Mouse (Mus musculus) ES-E14 (cell line): Measurements from ENCODE around the gene Vsir. TPM values are rescaled to one million over a fixed set of nuclear protein-coding genes. Genes with fewer than 3 reads are reported as not detected.

Source experiments
- DNase-seq: peaks from one replicate; pipeline ENCODE4 v3.0.0-alpha.2; 2013; ENCODE audit warnings: low read depth, low spot score
- H3K27ac ChIP-seq: 2 replicates; pipeline ENCODE4 v1.5.1; 2012; ENCODE audit warnings: low read depth, mild to moderate bottlenecking, low read length, moderate library complexity, mixed read lengths; ENCODE audit not compliant: poor library complexity, insufficient read depth, severe bottlenecking
- H3K36me3 ChIP-seq: 2 replicates; pipeline ENCODE4 v1.6.1; 2012; ENCODE audit warnings: mild to moderate bottlenecking, low read length, moderate library complexity, mixed read lengths; ENCODE audit not compliant: control insufficient read depth, poor library complexity, insufficient read depth, severe bottlenecking
- H3K4me1 ChIP-seq, 2 experiments: fragments of 150-350 bp in 1 of 2; sonication (generic) in 1 of 2; 2 replicates each; pipeline ENCODE4 v1.6.1; 2012; ENCODE audit warnings: low read length in 2 of 2, mild to moderate bottlenecking in 1 of 2, mixed read lengths in 1 of 2; ENCODE audit not compliant: control insufficient read depth in 2 of 2, insufficient read depth in 2 of 2, poor library complexity in 1 of 2
- H3K4me3 ChIP-seq, 2 experiments: fragments of 150-350 bp in 1 of 2; sonication (generic) in 1 of 2; 2 replicates each; pipeline ENCODE4 v1.5.1; 2012; ENCODE audit warnings: low read length in 2 of 2, low read depth in 1 of 2, mild to moderate bottlenecking in 1 of 2, mixed read lengths in 1 of 2; ENCODE audit not compliant: insufficient read depth in 1 of 2, poor library complexity in 1 of 2, severe bottlenecking in 1 of 2
- H3K9ac ChIP-seq: 2 replicates; pipeline ENCODE4 v1.6.1; 2012; ENCODE audit warnings: low read depth, mild to moderate bottlenecking, low read length, mixed read lengths; ENCODE audit not compliant: poor library complexity, insufficient read depth, severe bottlenecking
- H3K9me3 ChIP-seq: fragments of 150-350 bp; sonication (generic); 2 replicates; pipeline ENCODE4 v1.6.1; 2012; ENCODE audit warnings: low read depth, mild to moderate bottlenecking, low read length; ENCODE audit not compliant: control insufficient read depth, insufficient read depth
- CHD2 ChIP-seq: IDR thresholded peaks from 2 replicates; pipeline ENCODE4 v1.6.1; 2014; ENCODE audit warnings: mild to moderate bottlenecking, low read depth, low read length, inconsistent platforms
- HCFC1 ChIP-seq: IDR thresholded peaks from 2 replicates; pipeline ENCODE4 v1.6.1; 2012; ENCODE audit warnings: low read length, inconsistent platforms, borderline replicate concordance; ENCODE audit not compliant: insufficient read depth
- MAFK ChIP-seq: IDR thresholded peaks from 2 replicates; pipeline ENCODE4 v1.6.1; 2014; ENCODE audit warnings: mild to moderate bottlenecking, low read depth, low read length, inconsistent platforms; ENCODE audit not compliant: insufficient read depth
- ZC3H11A ChIP-seq: IDR thresholded peaks from 2 replicates; pipeline ENCODE4 v1.6.1; 2012; ENCODE audit warnings: low read depth, mild to moderate bottlenecking, inconsistent platforms, low read length, borderline replicate concordance
- ZNF384 ChIP-seq: IDR thresholded peaks from 2 replicates; pipeline ENCODE4 v1.6.1; 2012; ENCODE audit warnings: low read depth, low read length, inconsistent platforms
- in situ Hi-C, 2 experiments: fragments of 600-800 bp; cut with MboI; formaldehyde crosslinking; loops; one replicate each; pipeline ENCODE4 v1.15.1; 2025; ENCODE audit warnings: low sequenced_read_pairs in 2 of 2, inconsistent platforms in 1 of 2; ENCODE audit not compliant: unreplicated experiment in 2 of 2
- total RNA-seq: library from RNA; depleted of rRNA; stranded (reverse); fragments of 300-350 nt; gene quantifications from 2 replicates; pipeline ENCODE4 v1.2.3, GENCODE M21; 2012

Gene Vsir
- total RNA-seq, 1 experiment: 5.5 TPM

- Histone ChIP-seq H3K27ac (no peak overlapping the region), H3K9ac (no peak overlapping the region), H3K9me3 (no peaks in the 10 kb centered on the region), H3K4me3 (no peak overlapping the region), H3K4me1 (peaks cover 1 to 11% of the 10 kb centered on the region in 2 experiments; a peak in 2 of 4 replicates), H3K36me3 (no peaks in the 10 kb centered on the region)
- no peak for TF ChIP-seq HCFC1
- no peak for TF ChIP-seq ZC3H11A
- no peak for TF ChIP-seq ZNF384
- TF ChIP-seq CHD2: no peak
- in situ Hi-C loops: no loop called here
- no peak for DNase-seq
These were observed 6.8 kb downstream of the Vsir start for GRCm38 (mm10) chr10:60353241-60354002.

GRCm38 (mm10) chr10:60354003-60354325 lies 7.3 kb downstream of the Vsir start:
- TF ChIP-seq MAFK: no peak
- no peak for TF ChIP-seq HCFC1
- no peak for TF ChIP-seq ZC3H11A
- Histone ChIP-seq H3K36me3 (no peaks in the 10 kb centered on the region), H3K4me3 (no peak overlapping the region), H3K27ac (no peak overlapping the region), H3K9me3 (no peaks in the 10 kb centered on the region), H3K4me1 (peaks cover 1 to 11% of the 10 kb centered on the region in 2 experiments; a peak in 2 of 4 replicates), H3K9ac (no peak overlapping the region)
- in situ Hi-C loops: no loop called here
- DNase-seq: no peak

- H3K4me1 ChIP-seq: peaks cover 1 to 11% of the 10 kb centered on the region in 2 experiments; a peak in 2 of 4 replicates
- H3K9me3 ChIP-seq: no peaks in the 10 kb centered on the region
- no peak for TF ChIP-seq MAFK
- TF ChIP-seq ZNF384: no peak
- TF ChIP-seq HCFC1: no peak
- TF ChIP-seq ZC3H11A: no peak
- no peak for TF ChIP-seq CHD2
- DNase-seq: no peak
- no peaks in the 10 kb centered on the region for H3K36me3 ChIP-seq
- H3K27ac ChIP-seq: no peak overlapping the region
- no peak overlapping the region for H3K9ac ChIP-seq
- no peak overlapping the region for H3K4me3 ChIP-seq
- in situ Hi-C loops: no loop called here
These were observed 8.4 kb downstream of the Vsir start for GRCm38 (mm10) chr10:60354881-60355677.

GRCm38 (mm10) chr10:60357441-60357840 lies 10.8 kb downstream of the Vsir start:
- in situ Hi-C loops: no loop called here
- Histone ChIP-seq H3K9ac (no peak overlapping the region), H3K4me3 (no peak overlapping the region), H3K27ac (no peak overlapping the region), H3K36me3 (no peaks in the 10 kb centered on the region), H3K4me1 (0 out of 4 replicates have a peak, but pooled peaks cover 0 to 2% of the 10 kb centered on the region in 2 experiments), H3K9me3 (no peaks in the 10 kb centered on the region)
- DNase-seq: no peak
- TF ChIP-seq ZNF384: no peak
- TF ChIP-seq HCFC1: no peak
- no peak for TF ChIP-seq CHD2
- no peak for TF ChIP-seq ZC3H11A
- TF ChIP-seq MAFK: no peak
